Mouse (Mus musculus): ENCODE results near the gene Prss28.

The Prss28 gene

DNA sequence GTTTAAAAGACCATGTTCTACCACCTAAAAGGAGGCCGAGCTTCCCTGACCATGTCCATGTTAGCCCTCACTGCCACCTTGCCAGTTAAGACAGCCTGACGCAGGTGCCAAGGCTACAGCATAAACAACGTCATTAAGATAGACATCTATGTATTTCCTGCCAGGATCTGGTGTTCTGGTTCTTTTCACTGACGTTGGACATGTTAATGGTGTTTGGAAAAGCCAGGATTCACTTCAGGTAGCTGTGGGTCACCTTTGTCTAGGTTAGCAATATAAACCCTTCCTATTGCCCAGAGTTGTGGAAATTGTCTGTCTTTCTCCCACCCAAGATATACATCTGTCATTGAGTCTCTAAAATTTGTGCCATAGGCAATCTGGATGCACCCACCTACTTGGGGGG is at the start of gene Prss28:
TSS of gene Prss28 (plus strand) at position 301 of the 400 bp plus-strand sequence.
- DNase-seq (ENCODE audit: low spot score in 2 of 2) = no peak

DNA sequence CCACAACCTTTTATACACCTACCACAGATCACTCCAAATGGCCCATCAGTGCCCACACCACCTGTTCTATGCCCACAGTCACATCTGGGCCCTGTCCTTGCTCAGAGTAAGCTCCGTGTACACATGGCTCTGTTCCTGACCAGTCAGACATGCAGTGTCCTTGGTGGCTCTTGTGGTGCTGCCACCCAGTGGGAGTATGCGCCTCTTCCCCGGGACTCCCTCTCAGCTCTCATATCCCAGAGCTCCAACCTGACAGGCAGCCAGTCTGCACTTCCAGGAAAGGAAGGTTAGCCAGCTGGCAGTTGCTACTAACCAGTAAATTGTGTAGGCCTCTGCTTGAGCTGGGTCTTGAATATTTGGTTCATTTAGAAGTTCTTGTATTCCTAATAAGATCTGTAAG is 44.0 kb upstream of the Prss28 start:
- no peak for DNase-seq (ENCODE audit: low spot score in 2 of 2)

GRCm38 (mm10) chr17:25270795-25271335 is 37.6 kb upstream of the Prss28 start:
- no peak for DNase-seq (ENCODE audit: low spot score in 2 of 2)

DNA sequence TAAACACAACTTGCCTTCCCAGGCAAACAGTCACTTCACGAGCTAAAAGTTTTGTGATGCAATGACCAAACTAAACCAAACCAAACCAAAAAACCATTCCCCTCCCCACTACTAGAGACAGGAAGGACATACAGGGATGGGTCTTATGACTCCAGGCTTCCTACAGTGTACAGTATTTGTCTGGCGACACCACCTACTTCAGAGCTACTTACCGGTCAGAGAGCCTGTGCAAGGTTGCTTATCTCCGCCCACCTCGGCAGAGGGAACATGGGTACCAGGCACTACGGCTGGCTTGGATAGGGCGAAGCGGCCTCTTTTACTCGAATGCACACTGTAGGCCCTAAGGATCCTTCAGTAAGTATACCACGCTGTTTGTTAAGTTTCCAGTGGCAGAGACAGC is 36.1 kb upstream of the Prss28 start:
- peak; percentile 49 to 73 for DNase-seq (ENCODE audit: low spot score in 2 of 2)

DNA sequence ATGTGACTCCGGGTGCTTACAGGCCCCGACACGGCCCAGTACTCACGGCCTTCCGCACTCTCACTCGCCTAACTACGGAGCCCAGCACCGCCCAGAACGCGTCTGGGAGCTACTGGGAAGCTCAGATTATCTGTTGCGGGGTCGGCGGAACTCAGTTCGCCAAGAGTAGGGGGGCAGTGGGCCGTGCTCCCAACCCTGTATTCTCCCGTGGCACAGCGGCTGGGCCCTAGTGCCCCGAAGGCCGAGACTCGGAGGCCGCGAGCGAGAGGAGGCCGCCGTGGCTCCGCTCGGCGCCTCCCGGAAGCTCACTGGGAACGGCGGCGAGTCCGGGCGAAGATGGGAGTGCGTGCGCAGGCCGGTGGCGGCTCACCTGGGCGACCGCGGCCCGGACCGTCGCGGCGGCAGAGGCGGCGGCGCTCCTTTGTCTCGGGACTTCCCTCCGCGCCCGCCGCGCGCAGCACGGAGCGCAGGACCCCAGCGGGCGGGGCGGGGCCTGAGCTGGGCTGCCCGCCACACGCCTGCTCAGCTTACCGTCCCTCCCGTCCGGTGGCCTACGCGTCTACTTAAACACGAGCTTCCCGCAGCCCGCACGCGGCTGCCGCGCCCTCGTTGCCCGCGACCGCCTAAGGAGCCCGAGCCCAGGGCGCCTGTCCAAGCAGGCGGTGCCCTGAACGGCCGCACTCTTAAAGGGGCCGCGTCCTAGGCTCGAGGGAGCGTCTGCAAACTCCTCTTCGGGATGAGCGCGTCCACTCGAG is 35.3 kb upstream of the Prss28 start:
- DNase-seq (ENCODE audit: low spot score in 2 of 2) = peak; percentile 85 to 94

DNA sequence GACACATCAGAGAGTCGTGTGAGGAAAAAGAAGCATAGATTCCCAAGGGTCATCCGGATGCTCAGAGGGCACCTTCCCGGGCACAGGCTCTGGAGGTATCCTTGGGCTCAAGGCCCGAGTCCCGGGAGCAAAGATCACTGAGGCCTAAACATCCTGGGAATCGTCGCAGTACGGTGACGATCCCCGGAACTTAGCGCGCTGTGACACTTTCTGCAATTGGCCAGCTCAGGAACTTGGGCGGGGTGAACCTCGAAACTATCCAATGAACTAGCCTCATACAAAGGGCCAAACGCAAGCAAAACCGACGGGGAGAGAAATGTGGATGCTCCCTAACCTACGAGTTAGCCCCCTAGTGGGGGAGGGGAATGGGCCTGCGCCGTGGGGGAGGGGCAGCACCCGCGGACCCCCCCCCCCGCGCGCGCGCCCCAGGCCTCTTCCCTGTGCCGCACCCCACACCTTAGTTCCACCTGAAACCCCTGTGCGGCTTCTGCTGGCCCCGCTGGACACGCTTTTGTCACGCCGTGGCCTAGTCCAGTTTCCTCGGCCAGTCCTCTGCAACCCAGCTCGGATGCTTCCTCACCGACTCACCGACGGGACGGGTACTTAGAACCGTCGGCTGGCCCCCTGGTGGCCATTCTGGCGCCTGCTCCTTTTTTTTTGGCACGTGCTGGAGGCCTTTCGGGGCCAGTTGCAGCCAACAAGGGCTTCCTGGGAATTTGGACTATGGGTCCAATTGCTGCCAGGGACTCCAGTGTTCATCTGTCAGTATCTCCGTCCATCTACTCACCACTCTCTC is 34.5 kb upstream of the Prss28 start:
- peak; percentile 94 to 97 for DNase-seq (ENCODE audit: low spot score in 2 of 2)

DNA sequence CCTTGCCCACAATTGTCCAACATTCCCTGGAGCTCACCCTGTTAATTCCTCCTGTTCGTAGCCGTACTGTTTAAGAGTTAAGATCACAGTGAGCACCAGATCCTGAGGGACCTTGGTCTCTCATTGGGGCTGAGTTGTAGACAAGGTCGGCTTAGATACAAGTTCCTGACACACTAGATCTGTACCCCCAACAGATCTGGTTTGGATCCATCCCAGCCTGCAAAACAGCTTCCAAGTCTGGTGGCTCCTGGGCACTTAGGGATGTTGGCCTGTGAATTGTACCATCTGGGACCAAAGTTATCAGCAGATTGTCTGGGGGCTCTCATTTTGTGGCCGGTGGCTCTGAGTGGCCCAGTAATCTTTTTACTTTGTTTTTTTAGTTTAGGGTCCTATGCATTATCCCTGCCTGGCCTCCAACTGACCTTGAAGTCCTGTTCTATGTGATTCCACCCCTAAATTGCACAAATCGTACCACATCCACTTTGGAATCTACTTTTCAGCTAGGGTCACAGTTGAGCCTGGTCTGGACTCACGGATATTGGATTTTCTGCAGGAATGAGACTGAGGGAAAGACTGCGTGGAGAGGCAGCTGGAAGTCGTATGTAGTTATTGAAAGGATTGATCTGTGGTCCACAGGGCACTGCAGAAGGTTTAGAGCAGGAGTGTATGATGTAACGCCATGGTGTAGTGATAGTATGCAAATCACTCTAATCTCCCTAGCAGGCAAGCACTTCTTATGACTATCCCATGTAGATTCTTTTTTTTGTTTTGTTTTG is 33.7 kb upstream of the Prss28 start, which contains the start of gene Ube2i:
TSS of gene Ube2i (minus strand) at position 52 of the 776 bp plus-strand sequence.
- no peak for DNase-seq (ENCODE audit: low spot score in 2 of 2)

DNA sequence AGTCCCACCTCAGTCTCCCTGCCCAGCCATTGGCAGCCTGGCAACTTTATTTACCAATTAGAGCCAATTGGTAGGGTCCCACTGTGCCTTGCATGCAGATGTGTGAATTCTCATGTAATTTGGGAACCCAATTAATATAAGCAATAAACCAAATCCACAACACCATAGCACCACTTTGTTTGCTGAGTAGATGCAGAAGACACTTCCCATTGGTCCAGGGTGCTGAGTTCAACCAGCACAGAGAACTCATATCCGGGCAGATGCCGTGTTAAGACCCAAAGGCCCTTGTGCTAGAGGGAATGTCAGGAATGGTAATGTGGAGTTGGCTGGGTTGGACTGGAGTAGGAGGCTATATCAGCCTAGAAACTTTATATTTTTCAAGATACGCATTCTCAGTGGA is 32.6 kb upstream of the Prss28 start:
- no peak for DNase-seq (ENCODE audit: low spot score in 2 of 2)

- DNase-seq (ENCODE audit: low spot score in 2 of 2) = peak in 1 of 2 experiments; percentile 48
These were observed 26.3 kb upstream of the Prss28 start for GRCm38 (mm10) chr17:25282133-25282532.

DNA sequence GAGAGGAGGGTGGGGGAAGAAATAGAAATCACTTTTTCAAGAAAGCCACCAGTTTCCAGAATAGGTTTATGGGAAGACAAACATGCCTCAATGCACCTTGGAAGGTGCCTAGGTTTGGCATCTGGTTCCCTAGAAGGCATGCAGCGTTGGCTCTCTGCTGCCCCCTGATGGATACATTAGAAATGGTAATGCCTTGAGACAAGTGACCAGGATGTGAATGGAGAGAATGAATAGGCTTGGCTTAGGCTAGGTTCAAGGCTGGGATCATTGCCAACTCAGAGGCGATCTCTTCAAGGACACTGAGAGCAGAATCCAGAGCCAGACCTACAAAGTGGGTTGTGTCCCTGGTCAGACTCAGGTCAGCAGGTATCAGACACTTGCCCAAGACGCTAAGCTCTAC is 23.4 kb upstream of the Prss28 start:
- DNase-seq (ENCODE audit: low spot score in 2 of 2) = peak; percentile 67 to 88

- peak; percentile 39 to 72 for DNase-seq (ENCODE audit: low spot score in 2 of 2)
These were observed 19.6 kb upstream of the Prss28 start for GRCm38 (mm10) chr17:25288842-25289241.

DNA sequence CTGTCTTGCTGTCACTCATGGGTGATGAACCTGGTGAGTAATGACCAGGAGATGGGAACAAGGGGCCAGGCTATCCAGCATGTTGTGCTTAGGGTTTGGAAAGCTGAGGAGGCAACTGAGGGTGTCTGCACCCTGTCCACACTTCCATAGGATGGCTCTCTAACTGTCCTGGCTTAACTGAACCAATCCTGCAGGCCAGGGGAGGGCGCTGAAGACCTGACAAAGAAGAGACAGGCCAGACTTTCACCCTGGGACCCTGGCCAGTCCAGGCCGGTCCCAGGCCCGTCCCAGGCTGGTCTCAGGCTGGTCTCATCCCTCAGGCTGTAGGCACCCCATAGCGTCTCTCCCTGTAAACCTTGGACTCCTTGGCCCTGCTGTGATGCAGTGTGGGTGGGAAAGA is 18.0 kb upstream of the Prss28 start:
- no peak for DNase-seq (ENCODE audit: low spot score in 2 of 2)

- DNase-seq (ENCODE audit: low spot score in 2 of 2) = no peak
These were observed 15.0 kb upstream of the Prss28 start for GRCm38 (mm10) chr17:25293495-25293894.

DNA sequence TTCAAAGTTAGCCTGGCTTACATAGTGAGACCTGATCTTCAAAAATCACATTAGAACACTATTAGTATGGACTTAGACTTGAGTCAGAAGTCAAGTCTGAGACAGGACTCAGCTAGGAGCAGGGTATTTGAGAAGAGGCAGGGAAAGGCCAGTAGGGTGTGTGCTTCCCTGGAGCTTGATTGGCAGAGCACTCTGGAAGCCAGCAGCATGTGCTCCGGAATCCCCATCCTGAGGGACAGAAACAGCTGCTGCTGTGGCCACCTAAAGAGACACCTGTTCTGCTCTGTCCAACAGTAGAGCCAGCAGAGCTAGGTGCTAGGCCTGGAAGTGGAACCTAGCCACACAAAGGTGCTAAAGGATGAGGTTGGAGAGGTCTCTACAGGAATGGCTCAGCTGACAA is 14.3 kb upstream of the Prss28 start:
- DNase-seq (ENCODE audit: low spot score in 2 of 2) = no peak

DNA sequence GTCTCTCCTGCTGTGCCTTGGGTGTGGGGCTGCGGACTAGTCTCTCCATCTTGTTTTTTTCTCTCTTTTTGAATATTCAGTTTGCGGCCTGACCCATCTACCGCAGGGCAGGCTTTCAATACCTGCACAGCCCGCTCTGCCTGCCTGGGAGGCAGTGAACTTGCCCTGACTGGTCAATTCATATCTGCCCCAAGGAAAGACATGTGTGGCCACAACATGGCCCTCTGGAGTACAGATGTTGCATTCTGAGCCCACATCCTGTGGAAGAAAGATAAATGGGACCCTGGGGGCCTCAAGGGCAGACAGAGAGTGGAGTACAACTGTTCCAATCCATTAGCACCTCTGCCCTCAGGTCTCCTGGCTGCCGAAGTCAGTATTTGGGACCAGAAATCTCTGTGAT is 10.4 kb upstream of the Prss28 start, which contains the start of gene Prss34:
TSS of gene Prss34 (plus strand) at position 301 of the 400 bp plus-strand sequence.
- no peak for DNase-seq (ENCODE audit: low spot score in 2 of 2)

- no peak for DNase-seq (ENCODE audit: low spot score in 2 of 2)
These were observed 9.9 kb downstream of the Prss28 start, which contains the start of gene Prss29 for GRCm38 (mm10) chr17:25318354-25318753. TSS of gene Prss29 (plus strand) at chr17:25318654.

DNA sequence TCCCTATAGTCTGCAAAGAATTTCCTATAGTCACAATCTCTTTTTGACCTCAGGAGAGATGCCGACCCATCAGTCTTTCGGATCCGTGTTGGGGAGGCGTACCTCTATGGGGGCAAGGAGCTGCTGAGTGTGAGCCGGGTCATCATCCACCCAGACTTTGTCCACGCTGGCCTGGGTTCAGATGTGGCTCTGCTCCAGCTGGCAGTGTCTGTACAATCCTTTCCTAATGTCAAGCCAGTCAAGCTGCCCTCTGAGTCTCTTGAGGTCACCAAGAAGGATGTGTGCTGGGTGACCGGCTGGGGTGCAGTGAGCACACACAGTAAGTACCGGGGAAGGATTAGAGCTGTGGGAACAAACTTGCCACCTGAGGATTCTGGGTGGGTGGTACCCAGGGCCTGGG is 12.4 kb downstream of the Prss28 start:
- no peak for DNase-seq (ENCODE audit: low spot score in 2 of 2)

- no peak for DNase-seq (ENCODE audit: low spot score in 2 of 2)
These were observed 14.5 kb downstream of the Prss28 start for GRCm38 (mm10) chr17:25322930-25323329.

DNA sequence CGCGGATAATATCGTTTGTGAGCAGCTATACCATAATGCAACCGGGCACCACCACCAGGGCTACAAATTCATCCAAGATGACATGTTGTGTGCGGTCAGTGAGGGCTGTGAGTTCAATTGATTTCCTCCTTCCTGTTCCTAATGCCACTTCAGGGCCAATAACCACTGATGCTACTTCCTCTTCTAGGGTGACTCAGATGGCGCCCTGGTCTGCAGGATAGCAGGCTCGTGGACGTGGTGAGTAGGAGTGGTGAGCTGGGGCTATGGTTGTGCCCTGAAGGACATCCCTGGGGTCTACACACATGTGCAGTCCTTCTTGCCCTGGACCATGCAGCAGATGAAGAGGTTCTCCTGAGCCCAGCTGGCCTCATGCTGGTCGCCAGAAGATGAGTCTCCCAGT is 23.9 kb downstream of the Prss28 start:
- no peak for DNase-seq (ENCODE audit: low spot score in 2 of 2)

- DNase-seq (ENCODE audit: low spot score in 2 of 2) = peak; percentile 37 to 81
These were observed 25.5 kb downstream of the Prss28 start for GRCm38 (mm10) chr17:25333943-25334342.

GRCm38 (mm10) chr17:25338218-25338617 is 29.8 kb downstream of the Prss28 start:
- no peak for DNase-seq (ENCODE audit: low spot score in 2 of 2)

- no peak for DNase-seq (ENCODE audit: low spot score in 2 of 2)
These were observed 31.6 kb downstream of the Prss28 start for GRCm38 (mm10) chr17:25340003-25340402.
